Mouse (Mus musculus) frontal cortex, postnatal 14 days (tissue): Measurements from ENCODE around the gene Rasd1.
"Not testable (repeated sequence)": the region's sequence is repeated elsewhere in the genome, so short reads cannot be mapped to it uniquely, and the experiment has no call there.

Source experiments
- DNase-seq, 2 experiments: peaks; one replicate each; pipeline ENCODE4 v3.0.0; 2022; ENCODE audit warnings: low spot score in 2 of 2

Rasd1 gene

DNA sequence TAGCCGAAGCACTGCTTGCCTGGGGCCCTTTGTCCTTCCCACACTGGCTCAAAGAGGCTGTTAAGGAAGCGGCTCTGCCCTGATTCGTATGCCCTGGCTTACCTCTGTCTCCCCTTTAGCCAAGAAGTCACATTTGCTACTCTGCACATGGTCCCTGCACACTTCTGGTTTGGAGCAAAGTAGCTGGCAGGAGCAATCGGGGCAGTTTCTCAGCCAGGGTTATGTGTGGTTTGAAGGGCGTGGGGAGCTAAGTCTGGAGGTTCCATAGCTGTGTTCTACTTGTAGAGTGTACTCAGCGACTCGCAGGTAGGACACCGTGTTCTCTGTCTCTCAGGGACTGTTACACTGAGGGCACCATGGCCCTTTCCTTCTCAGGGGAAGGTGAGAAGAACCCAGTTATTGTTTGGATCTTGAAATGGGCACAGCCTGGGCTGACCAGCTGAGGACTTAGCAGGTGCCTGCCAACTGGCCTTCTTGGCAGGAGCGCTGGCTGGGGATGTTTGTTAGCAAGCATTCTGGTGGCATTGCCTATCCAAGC, 3.3 kb downstream of the Rasd1 start:
- no peak for DNase-seq

DNA sequence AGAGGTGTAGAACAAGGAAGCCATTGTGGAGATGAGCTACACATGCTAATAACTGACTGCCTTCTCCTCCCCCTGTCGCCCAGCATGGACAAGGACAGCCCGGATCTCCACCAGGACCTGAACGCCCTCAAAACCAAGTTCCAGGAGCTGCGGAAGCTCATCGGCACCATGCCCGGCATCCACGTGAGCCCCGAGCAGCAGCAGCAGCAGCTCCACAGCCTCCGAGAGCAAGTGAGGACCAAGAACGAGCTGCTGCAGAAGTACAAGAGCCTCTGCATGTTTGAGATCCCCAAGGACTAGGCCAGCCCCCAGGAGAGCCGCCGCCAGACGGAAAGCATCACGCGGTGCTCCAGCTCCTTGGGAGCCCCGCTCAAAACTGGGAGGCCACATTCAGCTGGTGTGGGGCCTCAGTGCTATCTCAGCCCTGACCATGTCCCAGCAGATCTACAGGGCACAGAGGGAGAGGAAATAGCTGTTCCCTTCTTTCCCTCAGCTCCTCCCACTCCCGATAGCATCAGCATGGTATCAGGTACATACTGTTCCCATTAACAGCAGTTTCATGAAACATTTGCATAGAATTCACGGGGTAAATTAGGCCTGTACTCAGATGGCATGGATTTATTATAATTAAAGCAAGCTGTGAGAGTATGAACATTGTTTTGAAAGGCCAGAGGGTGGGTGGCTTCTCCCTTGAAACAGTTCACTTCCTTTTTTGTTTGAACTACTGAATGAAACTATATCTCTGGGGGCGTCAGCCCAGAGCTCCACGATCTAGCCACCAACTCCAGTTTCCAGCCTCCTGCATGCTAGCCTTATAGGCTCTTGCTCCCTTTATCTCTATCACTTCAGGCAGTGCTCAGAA, 4.0 kb downstream of the Rasd1 start:
- DNase-seq = no peak

DNA sequence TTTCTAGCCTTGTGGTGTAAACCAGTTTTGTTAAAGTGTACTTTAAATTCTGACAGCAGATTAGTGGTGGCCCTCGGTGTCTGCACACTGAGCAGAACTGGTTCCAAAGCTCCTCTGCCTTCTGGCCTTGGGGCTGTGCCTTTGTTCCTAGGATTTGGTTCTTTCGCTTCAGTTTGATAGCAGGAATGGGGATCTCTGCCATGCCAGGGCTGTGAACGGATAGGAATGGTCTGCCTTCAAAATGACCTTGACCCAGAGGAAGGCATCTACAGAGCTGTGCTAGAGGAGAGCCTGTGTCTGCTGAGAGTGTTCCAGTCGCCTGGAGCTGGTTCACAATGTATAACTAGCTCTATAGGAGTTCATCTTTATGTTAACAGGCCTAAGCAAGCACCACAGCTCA, 5.3 kb downstream of the Rasd1 start:
- DNase-seq = no peak

DNA sequence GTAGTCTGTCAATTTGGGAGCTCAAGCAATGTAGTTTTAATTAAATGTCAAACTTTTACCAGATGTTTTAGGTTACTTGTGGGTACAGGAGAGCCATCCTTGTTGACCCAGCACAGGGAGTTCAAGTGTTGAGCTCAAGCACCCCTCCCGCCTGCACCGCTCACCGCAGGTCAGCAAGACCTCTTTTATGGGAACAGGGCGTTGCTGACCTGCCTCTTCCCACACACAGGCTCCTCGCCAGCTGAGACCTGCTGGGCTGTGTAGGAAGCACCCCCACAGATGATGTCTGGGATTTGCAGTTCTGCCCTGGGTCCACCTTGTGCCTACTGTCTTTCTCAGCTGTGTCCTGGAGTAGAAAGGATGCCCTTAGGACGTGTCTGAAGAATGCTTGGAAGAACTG, 8.0 kb downstream of the Rasd1 start:
- DNase-seq = no peak

DNA sequence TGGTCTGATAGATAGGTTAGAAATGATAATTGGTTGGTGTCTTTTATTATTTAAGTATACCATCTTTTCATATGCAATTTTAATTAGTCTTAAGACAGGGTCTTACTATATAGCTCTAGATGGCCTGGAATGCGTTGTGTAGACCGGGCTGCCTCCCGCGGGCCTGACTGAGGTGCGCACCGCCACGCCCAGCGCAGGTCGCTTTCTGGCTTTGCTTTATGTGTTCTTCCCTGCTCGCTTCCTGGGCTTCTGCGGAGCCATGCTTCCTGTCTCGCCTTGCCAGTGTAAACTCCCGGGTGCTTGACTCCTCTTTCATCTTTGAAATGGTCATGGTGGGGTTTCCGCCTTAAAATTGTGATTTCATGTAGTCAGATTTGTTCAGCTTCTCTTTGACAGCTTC, 11.9 kb downstream of the Rasd1 start:
- no peak for DNase-seq

DNA sequence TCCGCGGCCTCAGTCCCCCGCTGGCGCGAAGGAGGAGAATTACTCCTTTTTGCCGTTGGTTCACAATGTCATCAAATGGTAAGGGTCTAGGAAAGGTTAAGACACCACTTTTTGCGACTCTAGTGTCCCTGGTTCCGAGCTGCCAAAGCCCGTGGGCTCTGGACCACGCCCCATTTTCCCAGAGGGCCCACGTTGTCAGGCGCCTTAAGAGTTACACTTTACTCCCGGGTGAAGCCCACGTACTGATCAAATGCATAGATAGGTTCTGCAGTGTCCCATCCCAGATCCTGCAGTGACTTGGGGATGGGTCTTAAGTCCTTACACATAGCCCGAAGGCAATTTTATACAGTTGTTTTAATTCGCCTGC, 16.4 kb downstream of the Rasd1 start:
- DNase-seq = no peak

DNA sequence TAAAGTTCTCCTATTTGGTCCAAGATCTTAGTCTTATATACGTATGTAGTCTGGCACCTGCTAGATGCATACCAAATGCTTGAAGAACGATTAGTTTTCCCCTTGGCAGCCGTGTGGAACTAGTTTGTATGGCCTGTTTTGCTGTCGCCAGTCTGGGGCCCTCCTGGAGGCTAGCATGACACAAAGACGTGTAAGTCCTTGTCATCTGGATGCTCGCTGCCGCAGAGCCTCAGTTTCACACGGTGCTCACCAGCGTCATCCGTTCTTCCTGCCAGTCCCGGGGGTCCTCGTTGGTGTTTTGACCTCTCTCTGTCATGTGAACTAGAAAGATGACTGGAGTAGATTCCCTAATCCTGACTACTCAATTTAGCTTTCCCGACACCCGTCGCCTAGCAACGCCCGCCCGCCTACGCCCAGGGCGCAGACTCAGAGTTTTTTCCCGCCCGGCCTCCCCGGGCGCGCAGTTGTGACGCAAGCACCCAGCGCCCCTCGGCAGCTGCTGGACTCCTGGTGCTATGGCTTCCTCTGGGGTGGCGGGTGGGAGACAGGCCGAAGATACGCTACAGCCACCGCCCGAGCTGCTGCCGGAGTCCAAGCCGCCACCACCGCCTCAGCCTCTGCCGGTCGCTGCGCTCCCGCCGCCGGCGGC, 16.9 kb downstream of the Rasd1 start, which contains the start of gene Med9:
TSS of gene Med9 (plus strand) at position 455 of the 649 bp plus-strand sequence.
- peak; percentile 92 to 95 for DNase-seq

DNA sequence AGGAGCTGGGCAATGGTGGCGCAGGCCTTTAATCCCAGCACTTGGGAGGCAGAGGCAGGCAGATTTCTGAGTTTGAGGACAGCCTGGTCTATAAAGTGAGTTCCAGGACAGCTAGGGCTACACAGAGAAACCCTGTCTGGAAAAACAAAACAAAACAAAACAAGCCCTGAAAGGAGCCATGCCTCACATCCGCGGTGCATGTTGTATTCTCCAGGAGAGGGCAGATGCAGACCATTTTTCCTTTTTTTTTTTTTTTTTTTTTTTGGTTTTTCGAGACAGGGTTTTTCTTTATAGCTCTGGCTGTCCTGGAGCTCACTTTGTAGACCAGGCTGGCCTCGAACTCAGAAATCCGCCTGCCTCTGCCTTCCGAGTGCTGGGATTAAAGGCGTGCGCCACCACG, 19.9 kb downstream of the Rasd1 start:
- not testable (repeated sequence) for DNase-seq

DNA sequence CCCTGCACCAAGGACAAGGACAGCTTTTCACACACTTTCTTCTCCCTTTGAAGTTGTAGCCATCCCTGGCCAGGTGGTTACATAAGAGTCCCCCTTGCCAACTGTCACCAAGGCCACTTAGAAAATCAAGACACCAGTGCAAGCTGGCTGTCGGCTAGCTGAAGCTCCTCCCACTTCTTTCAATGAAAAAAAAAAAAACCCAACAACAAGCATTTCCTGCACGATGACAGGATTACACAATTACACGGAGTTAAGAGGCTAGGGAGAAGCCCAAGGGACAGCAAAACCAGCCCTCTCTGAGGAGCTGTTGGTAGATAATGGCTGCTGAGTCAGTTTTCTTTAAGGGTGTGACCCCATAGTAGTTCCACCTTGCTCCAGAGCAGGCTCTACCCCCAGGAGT, 23.4 kb downstream of the Rasd1 start:
- no peak for DNase-seq

DNA sequence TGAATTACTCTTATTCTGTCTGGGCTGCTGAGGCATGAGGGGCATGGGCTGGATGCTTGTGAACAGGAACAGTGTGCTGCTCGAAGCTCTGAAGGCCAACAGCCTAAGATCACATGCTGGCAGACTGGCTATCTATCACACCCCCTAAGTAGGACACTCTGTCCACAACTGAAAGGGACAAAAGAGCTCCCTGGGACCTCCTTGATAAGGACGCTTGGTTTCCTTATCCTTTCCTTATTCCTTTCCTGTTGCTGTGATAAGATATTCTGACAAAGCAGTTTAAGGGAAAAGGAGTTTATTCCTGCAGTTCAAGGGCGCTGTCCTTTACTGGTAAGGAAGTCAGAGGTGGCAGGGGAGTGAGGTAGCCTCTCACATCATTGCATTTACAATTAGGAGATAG, 24.1 kb downstream of the Rasd1 start:
- no peak for DNase-seq

DNA sequence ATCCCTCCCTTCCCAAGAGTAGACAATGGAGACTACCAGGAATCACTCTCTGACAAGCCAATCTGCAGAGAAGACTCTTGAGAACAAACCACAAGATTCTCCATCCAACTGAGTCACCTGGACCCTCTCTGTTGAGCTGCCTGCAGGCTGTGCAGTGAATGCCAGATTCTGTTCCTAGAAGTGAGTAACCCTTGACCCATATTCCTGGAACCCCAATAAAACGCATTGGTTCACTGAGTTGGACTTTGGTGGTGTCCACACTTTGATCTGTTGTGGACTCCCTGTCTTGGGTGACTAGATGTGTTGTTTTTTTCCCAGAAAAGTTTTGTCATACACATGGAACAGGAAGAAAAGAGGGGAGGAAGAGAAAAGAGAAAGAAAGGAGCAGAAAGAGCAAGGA, 24.9 kb downstream of the Rasd1 start:
- DNase-seq = no peak

DNA sequence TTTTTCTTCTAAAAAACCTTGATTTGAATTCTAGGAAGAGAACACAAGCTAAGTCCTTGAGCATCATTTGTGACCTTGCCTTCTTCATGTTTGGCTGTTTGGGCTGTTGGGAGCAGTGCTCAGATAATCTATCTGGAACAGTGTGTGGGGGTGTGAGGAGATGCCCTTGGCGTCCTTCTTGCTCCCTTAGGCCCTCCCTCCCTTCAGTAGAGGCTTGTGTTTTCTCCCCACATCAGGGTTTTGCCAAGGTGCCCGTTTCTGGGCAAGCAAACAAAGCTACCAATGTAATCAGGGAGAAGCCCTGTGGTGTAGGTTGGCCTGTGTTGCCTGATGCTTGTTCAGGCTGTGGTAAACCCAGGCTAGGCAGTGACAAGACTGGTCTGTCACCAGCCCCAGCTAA, 27.1 kb downstream of the Rasd1 start:
- no peak for DNase-seq

DNA sequence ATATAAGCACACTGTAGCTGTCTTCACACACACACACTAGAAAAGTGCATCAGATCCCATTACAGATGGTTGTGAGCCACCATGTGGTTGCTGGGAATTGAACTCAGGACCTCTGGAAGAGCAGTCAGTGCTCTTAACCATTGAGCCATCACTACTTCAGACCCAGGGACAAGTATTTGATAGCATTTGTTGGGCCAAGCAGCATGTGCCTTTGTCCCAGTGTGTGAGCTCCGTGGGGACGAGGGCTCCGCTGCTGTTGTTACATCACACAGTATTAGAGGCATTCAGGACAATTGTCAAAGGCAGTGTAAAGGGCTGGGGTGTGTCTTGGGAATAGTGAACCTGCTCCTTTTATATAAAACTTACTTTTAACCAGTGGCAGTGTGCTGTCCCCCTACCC, 27.7 kb downstream of the Rasd1 start:
- DNase-seq = no peak

DNA sequence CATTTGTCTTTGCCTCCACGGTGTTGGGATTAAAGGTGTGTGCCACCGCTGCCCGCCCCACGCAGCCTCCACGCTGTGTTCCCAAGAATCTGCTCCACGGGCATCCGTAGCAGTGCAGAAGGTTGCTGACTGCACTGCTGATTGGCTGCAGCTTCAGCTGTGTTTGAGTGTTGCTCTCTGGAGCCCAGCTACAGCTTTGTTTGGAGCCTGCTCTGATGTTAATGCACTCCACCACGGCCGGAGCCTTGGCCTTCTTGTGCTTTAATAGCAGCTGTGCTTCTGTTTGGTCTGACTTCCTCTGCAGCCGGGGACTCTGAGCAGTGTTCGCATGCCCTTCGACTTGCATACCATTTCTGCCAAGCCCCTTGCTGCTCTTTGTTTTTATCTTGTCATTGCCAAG, 30.8 kb downstream of the Rasd1 start:
- DNase-seq = no peak

DNA sequence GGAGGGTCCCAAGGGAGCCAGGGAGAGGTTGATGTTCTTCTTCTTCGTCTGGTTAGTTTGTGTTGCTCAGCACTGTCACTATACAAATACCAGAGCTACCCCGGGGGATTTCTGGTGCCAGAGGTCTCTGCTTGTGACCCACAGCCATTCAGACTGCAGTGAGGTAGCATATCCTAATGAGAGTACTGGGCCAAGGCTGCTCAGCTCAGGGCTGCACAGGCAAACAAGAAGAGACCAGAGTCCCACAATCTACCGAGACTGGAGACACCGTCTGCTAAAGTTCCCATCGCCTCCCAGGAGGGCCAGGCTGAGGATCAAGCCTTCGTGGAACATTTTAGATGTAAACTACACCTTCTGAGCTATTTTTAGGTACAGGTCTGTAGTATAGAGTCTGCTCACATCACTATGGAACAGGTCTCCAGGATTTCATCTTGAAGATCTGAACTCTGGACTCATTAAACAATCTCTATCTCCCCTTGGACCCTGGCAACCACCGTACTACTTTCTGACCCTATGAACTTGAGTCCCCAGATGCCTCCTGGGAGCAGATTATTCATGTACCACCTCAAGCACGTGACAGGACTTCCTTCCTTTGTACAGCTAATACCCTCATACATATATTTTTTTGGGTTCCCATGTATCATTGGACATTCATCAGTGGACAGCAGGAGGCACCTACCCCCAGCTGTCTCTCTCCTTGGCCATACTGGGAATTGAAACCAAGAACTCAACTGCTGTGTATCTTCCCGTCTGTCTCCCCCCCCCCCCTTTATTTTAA, 32.0 kb downstream of the Rasd1 start:
- no peak for DNase-seq

DNA sequence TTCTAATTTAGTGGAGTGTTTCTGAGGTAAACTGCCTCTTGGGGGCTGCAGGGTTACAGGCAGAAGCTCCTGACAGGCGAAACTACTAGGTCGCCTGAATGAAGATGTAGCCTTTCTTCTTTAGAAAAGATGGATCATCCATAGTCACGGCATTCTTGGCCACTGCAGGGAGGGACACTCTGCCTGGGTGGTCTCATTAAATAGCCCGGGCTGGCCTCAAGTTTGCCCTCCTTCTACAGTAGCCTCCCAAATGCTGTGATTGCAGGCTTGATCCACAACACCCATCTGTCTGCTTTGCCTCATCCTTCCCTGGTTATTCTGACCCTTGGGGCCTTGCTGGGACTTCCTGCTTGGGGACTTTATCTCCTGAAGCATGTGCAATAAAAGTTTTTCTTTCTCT, 34.7 kb downstream of the Rasd1 start:
- no peak for DNase-seq

DNA sequence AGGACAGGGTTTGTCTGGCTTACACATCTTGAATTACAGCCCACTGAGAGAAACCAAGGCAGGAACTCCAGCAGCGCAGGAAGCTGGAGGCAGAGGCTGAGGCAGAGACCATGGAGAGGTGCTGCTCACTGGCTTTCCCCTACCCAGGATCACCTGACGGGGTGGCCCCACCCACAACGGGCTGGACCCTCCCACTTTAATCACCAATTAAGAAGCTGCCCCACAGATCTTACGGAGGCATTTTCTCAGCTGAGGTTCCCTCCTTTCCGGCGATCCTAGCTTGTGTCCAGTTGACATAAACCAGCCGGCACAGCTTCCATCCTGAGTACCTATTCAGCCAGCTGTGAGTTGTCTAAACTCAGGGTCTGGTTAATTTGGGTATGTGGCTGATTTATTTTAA, 43.5 kb downstream of the Rasd1 start:
- DNase-seq = no peak

DNA sequence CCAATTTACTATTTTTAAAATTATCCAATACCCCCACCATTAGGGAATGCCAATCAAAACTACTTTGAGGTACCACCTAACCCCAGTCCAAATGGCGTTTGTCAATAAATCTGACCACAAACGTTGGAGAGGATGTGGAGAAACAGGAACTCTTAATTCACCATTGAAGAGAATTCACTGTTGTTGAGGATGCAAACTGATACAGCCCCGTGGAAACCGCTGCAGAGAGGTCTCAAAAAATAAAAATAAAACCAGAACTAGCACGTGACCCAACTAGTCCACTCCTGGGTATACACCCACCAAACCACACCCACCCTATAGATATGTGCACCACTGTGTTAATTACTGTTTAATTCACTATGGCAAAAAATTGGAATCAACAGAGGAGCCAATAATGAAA, 44.4 kb downstream of the Rasd1 start:
- DNase-seq = no peak

DNA sequence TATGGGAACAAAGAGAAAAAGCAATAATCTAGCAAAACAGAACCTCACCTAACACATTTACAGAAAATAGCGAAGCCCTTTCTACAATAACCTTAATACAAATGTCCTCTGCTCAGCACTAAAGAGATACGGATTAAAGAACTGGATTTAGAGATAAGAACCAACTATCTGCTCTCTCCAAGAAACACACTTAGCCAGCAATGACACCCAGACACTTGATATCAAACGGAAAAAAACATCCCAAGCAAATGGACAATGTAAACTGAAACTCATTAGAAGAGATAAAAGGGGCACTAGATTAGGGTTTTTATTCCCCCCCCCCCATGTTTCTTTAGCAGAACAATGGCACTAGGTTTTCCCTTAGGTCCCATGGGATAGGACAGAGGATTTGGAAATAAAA, 45.3 kb downstream of the Rasd1 start:
- DNase-seq = no peak

DNA sequence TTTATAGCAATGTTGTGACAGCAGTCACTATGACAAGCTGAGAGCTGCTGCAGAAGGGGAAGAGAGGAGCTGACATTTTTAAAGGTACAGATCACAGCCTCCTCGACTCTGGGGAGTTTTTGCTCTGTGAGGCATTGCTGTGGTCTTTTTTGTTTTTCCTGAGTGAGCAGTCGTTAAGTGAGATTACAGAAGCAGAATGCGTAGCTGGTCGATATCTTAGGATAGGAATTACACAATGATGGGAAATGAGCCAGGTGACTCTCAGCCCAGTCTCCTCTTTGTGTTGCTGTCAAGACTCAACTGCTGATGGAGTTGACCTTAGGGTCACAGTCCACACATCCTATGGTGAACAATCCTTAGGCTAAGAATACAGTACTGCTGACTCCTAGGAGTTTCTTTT, 46.7 kb downstream of the Rasd1 start:
- DNase-seq = no peak

DNA sequence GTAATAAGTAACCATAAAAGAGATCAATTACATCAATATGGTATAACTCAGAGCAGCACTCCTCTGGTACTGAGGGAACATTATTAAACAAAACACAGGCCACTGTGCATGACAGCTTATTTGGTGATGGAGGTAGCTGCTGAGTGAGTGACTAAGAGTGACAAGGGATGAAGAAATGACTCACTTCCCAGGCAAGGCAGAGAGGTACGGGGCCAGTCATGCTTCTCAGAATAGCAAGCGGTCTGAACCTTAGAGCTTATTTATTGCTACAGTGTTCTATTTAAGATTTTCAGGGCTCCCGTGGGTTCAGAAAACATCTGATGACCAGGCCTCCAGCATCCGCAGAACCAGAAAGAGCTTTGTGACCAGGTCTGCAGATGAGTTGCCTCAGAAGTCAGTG, 51.0 kb downstream of the Rasd1 start:
- DNase-seq = no peak
